Mouse (Mus musculus): ENCODE measurements around the gene Stag1. TPM values are rescaled to one million over a fixed set of nuclear protein-coding genes. Genes with fewer than 3 reads are reported as not detected.

The Stag1 gene
- polyA plus RNA-seq, 1 experiment from 2014 or later, result 28.9 TPM

GRCm38 (mm10) chr9:100917111-100917510 lies 319.5 kb downstream of the Stag1 start:
- no peaks in the 10 kb centered on the region for H3K36me3 ChIP-seq
- no peaks in the 10 kb centered on the region for H3K4me1 ChIP-seq (replicated peaks)
- ATAC-seq (ENCODE audit: low FRiP score, low read depth), result no peak
- H3K27ac ChIP-seq (replicated peaks), result no peak overlapping the region
- no peak overlapping the region for H3K4me3 ChIP-seq
- H3K27me3 ChIP-seq, result no peaks in the 10 kb centered on the region
- H3K9ac ChIP-seq, result no peak overlapping the region
- WGBS, result 39% methylated on average over 2 of the region's 2 CpGs
- H3K4me2 ChIP-seq, result no peak overlapping the region
- no peaks in the 10 kb centered on the region for H3K9me3 ChIP-seq

- no peak overlapping the region for H3K9ac ChIP-seq
- no peak for ATAC-seq (ENCODE audit: low FRiP score, low read depth)
- no peak overlapping the region for H3K27ac ChIP-seq (replicated peaks)
- H3K9me3 ChIP-seq, result 0 out of 2 replicates have a peak, but pooled peaks cover 5% of the 10 kb centered on the region
- 95% methylated on average over 4 of the region's 4 CpGs for WGBS
- H3K4me2 ChIP-seq, result no peak overlapping the region
- no peaks in the 10 kb centered on the region for H3K4me1 ChIP-seq (replicated peaks)
- H3K36me3 ChIP-seq, result 0 out of 2 replicates have a peak, but pooled peaks cover 18% of the 10 kb centered on the region
- H3K27me3 ChIP-seq, result no peaks in the 10 kb centered on the region
- H3K4me3 ChIP-seq, result no peak overlapping the region
Measured at GRCm38 (mm10) chr9:100926629-100927028, 329.0 kb downstream of the Stag1 start.

GRCm38 (mm10) chr9:100942042-100942441 lies 344.4 kb downstream of the Stag1 start:
- no peaks in the 10 kb centered on the region for H3K9me3 ChIP-seq

GRCm38 (mm10) chr9:100944677-100945365 lies 347.2 kb downstream of the Stag1 start:
- WGBS, result 94% methylated on average over 5 of the region's 5 CpGs
- Histone ChIP-seq H3K9ac (no peak overlapping the region), H3K27ac (replicated peaks) (no peak overlapping the region), H3K9me3 (no peaks in the 10 kb centered on the region), H3K4me3 (no peak overlapping the region), H3K36me3 (peaks cover 9% of the 10 kb centered on the region), H3K4me1 (replicated peaks) (no peaks in the 10 kb centered on the region), H3K27me3 (no peaks in the 10 kb centered on the region), H3K4me2 (no peak overlapping the region)
- no peak for ATAC-seq (ENCODE audit: low FRiP score, low read depth)

More at GRCm38 (mm10) chr9:100942042-100942441, 344.4 kb downstream of the Stag1 start:
- Histone ChIP-seq H3K27me3 (no peaks in the 10 kb centered on the region), H3K36me3 (peaks cover 6% of the 10 kb centered on the region; the same call in 1 of the 2 replicates), H3K4me3 (no peak overlapping the region), H3K9ac (no peak overlapping the region), H3K27ac (replicated peaks) (no peak overlapping the region), H3K4me2 (no peak overlapping the region), H3K4me1 (replicated peaks) (no peaks in the 10 kb centered on the region)
- WGBS, result 40% methylated on average over 2 of the region's 2 CpGs
- no peak; the same call in 1 of the 2 replicates for ATAC-seq (ENCODE audit: low FRiP score, low read depth)

- no peak overlapping the region for H3K4me3 ChIP-seq
- H3K27ac ChIP-seq (replicated peaks), result no peak overlapping the region
- H3K4me1 ChIP-seq (replicated peaks), result no peaks in the 10 kb centered on the region
- no peak overlapping the region for H3K4me2 ChIP-seq
- 54% methylated on average over 4 of the region's 4 CpGs for WGBS
- peaks cover 19% of the 10 kb centered on the region for H3K36me3 ChIP-seq
- ATAC-seq (ENCODE audit: low FRiP score, low read depth), result no peak
- H3K9me3 ChIP-seq, result no peaks in the 10 kb centered on the region
- H3K9ac ChIP-seq, result no peak overlapping the region
- H3K27me3 ChIP-seq, result no peaks in the 10 kb centered on the region
Measured at GRCm38 (mm10) chr9:100951481-100951880, 353.9 kb downstream of the Stag1 start.

GRCm38 (mm10) chr9:100962903-100963427 lies 365.4 kb downstream of the Stag1 start:
- Histone ChIP-seq H3K36me3 (peaks cover 8% of the 10 kb centered on the region), H3K4me3 (no peak overlapping the region), H3K4me1 (replicated peaks) (no peaks in the 10 kb centered on the region), H3K4me2 (no peak overlapping the region), H3K27me3 (no peaks in the 10 kb centered on the region), H3K27ac (replicated peaks) (no peak overlapping the region), H3K9ac (no peak overlapping the region), H3K9me3 (no peaks in the 10 kb centered on the region)
- 0 out of 2 replicates have a peak, but pooled peaks have one; percentile 27 for ATAC-seq (ENCODE audit: low FRiP score, low read depth)
- 68% methylated on average over 5 of the region's 5 CpGs for WGBS

GRCm38 (mm10) chr9:100963428-100963912 lies 365.9 kb downstream of the Stag1 start:
- Histone ChIP-seq H3K27ac (replicated peaks) (no peak overlapping the region), H3K4me3 (no peak overlapping the region), H3K4me1 (replicated peaks) (no peaks in the 10 kb centered on the region), H3K36me3 (peaks cover 5% of the 10 kb centered on the region), H3K4me2 (no peak overlapping the region), H3K9ac (no peak overlapping the region), H3K9me3 (no peaks in the 10 kb centered on the region), H3K27me3 (no peaks in the 10 kb centered on the region)
- 69% methylated on average over 1 of the region's 1 CpGs for WGBS
- ATAC-seq (ENCODE audit: low FRiP score, low read depth), result no peak

GRCm38 (mm10) chr9:100964106-100964505 lies 366.5 kb downstream of the Stag1 start:
- no peaks in the 10 kb centered on the region for H3K9me3 ChIP-seq
- no peaks in the 10 kb centered on the region for H3K27me3 ChIP-seq
- no peak overlapping the region for H3K4me3 ChIP-seq
- no peak overlapping the region for H3K27ac ChIP-seq (replicated peaks)
- peaks cover under 1% of the 10 kb centered on the region; the same call in 1 of the 2 replicates for H3K36me3 ChIP-seq
- WGBS, result 76% methylated on average over 4 of the region's 4 CpGs
- no peak overlapping the region for H3K4me2 ChIP-seq
- no peak overlapping the region for H3K9ac ChIP-seq
- ATAC-seq (ENCODE audit: low FRiP score, low read depth), result no peak
- H3K4me1 ChIP-seq (replicated peaks), result no peaks in the 10 kb centered on the region

GRCm38 (mm10) chr9:100969461-100969860 lies 371.9 kb downstream of the Stag1 start:
- Histone ChIP-seq H3K4me3 (no peak overlapping the region), H3K9me3 (no peaks in the 10 kb centered on the region), H3K27me3 (no peaks in the 10 kb centered on the region), H3K4me2 (no peak overlapping the region), H3K27ac (replicated peaks) (no peak overlapping the region), H3K9ac (no peak overlapping the region), H3K36me3 (no peaks in the 10 kb centered on the region), H3K4me1 (replicated peaks) (no peaks in the 10 kb centered on the region)
- ATAC-seq (ENCODE audit: low FRiP score, low read depth), result no peak
- 85% methylated on average over 2 of the region's 2 CpGs for WGBS

- Histone ChIP-seq H3K4me2 (no peak overlapping the region), H3K9ac (no peak overlapping the region), H3K4me1 (replicated peaks) (no peaks in the 10 kb centered on the region), H3K27ac (replicated peaks) (no peak overlapping the region), H3K27me3 (no peaks in the 10 kb centered on the region), H3K36me3 (peaks cover 6% of the 10 kb centered on the region; the same call in 1 of the 2 replicates), H3K4me3 (no peak overlapping the region), H3K9me3 (no peaks in the 10 kb centered on the region)
- 91% methylated on average over 5 of the region's 5 CpGs for WGBS
- no peak for ATAC-seq (ENCODE audit: low FRiP score, low read depth)
Measured at GRCm38 (mm10) chr9:100978666-100979065, 381.1 kb downstream of the Stag1 start.

- no peak for ATAC-seq (ENCODE audit: low FRiP score, low read depth)
- Histone ChIP-seq H3K9me3 (no peaks in the 10 kb centered on the region), H3K9ac (no peak overlapping the region), H3K36me3 (peaks cover 12% of the 10 kb centered on the region; the same call in 1 of the 2 replicates), H3K4me2 (no peak overlapping the region), H3K4me3 (no peak overlapping the region), H3K4me1 (replicated peaks) (no peaks in the 10 kb centered on the region), H3K27me3 (no peaks in the 10 kb centered on the region), H3K27ac (replicated peaks) (no peak overlapping the region)
- 78% methylated on average over 5 of the region's 5 CpGs for WGBS
Measured at GRCm38 (mm10) chr9:100979260-100979659, 381.7 kb downstream of the Stag1 start.

- H3K4me2 ChIP-seq, result no peak overlapping the region
- H3K36me3 ChIP-seq, result peaks cover 28% of the 10 kb centered on the region
- H3K4me1 ChIP-seq (replicated peaks), result no peaks in the 10 kb centered on the region
- no peak overlapping the region for H3K27ac ChIP-seq (replicated peaks)
- no peak for ATAC-seq (ENCODE audit: low FRiP score, low read depth)
- no peaks in the 10 kb centered on the region for H3K27me3 ChIP-seq
- no peaks in the 10 kb centered on the region for H3K9me3 ChIP-seq
- WGBS, result 95% methylated on average over 7 of the region's 7 CpGs
- H3K4me3 ChIP-seq, result no peak overlapping the region
- no peak overlapping the region for H3K9ac ChIP-seq
Measured at GRCm38 (mm10) chr9:100982786-100983185, 385.2 kb downstream of the Stag1 start.
